Mouse (Mus musculus) CH12F3 (cell line): ENCODE data around the gene Myct1.

Experiments used
- in situ Hi-C: fragments of 300-500 bp; cut with MboI; formaldehyde crosslinking; loops from 2 replicates; pipeline ENCODE4 v1.14.3; 2020; ENCODE audit warnings: low sequenced_read_pairs

Myct1 gene

GRCm38 (mm10) chr10:5593464-5593863 lies at the start of gene Myct1:
Myct1 (plus strand) TSS chr10:5593775.
- in situ Hi-C loops: loop anchor here (10.0 kb wide), 1 partner anchor 191 kb away; no protein-coding TSS in a partner anchor

GRCm38 (mm10) chr10:5546428-5546827 lies 47.1 kb upstream of the Myct1 start:
- in situ Hi-C loops: no loop called here

DNA sequence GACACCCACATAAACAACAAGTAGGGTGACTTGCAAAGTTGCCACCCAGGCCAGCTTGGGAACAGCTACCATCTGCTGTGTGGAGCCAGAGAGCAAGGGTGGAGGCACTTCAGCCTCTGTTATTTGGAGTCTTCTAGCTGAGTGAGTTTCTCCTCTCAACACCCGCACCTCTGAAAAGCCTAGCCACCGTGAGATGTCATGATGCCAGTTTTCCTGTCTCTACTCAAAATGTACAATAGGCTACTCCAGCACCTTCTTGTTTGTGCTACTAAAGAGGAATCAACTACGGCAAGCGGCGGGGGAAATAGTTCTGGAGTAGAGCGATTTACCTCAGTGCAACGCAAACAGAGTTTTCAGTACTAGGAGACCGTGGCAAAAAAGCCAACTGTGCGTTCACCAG lies 45.8 kb upstream of the Myct1 start:
- in situ Hi-C loops: no loop called here

- in situ Hi-C loops: no loop called here
Measured at GRCm38 (mm10) chr10:5548651-5549050, 44.9 kb upstream of the Myct1 start.

DNA sequence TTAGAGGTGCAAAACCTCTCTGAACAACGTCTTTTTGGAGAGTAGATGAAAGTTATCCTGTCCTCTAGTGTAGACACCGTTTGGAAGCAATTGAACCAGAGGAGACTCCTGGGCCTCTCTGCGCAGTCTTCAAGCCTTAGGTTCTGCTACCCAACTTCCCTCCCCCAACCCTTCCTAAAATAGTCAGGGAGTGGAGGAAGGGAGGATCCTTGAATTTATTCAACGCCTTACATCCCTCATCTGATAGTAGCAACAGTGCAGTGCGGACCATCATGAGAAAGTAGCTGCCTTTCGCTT lies 43.8 kb upstream of the Myct1 start:
- in situ Hi-C loops: no loop called here

- in situ Hi-C loops: no loop called here
Measured at GRCm38 (mm10) chr10:5550168-5551021, 43.2 kb upstream of the Myct1 start.

DNA sequence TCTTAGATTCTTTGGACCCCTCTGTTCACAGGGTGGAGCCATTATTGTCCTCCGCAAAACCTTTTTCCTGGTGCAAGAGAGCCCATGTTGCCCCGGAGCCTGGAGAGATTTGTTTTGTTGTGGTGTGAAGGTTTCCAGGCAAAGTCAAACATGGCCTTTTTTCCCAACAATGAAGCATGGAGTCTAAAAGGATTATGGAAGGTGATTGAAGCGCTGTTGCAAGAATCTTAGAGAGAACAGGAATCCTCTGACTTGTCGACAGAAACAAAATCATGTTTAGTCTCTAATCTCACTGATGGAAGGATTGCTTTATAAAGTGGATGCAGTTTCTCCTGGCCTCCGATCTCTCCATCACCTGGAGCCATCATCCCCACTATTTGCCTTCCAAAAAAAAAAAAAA lies 42.2 kb upstream of the Myct1 start, which contains the start of gene Syne1:
TSS of gene Syne1 (minus strand) at position 101 of the 400 bp plus-strand sequence.
- in situ Hi-C loops: no loop called here

GRCm38 (mm10) chr10:5554941-5555340 lies 38.6 kb upstream of the Myct1 start:
- in situ Hi-C loops: no loop called here

DNA sequence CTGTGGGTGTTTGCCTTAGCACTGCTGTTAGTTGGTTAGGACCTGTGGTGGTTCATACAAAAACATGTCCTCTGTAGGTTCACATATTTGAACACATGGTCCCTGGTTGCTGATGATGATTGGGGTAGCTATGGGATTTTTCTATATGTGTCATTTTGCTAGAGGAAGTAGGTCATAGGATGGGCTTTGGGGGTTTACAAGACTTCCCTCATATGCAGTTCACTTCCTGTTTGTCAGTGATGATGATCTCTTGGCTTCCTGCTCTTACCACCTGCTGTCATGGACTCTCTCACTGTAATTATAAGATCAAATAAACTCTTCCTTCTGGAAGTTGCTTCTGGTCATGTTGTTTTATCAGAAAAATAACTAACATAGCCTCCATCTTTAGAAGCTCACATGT lies 34.8 kb upstream of the Myct1 start:
- in situ Hi-C loops: no loop called here

GRCm38 (mm10) chr10:5560526-5560925 lies 33.0 kb upstream of the Myct1 start:
- in situ Hi-C loops: no loop called here

GRCm38 (mm10) chr10:5561706-5562105 lies 31.9 kb upstream of the Myct1 start:
- in situ Hi-C loops: no loop called here

- in situ Hi-C loops: no loop called here
Measured at GRCm38 (mm10) chr10:5568991-5569390, 24.6 kb upstream of the Myct1 start.

- in situ Hi-C loops: no loop called here
Measured at GRCm38 (mm10) chr10:5570059-5570458, 23.5 kb upstream of the Myct1 start.

GRCm38 (mm10) chr10:5571332-5571731 lies 22.2 kb upstream of the Myct1 start:
- in situ Hi-C loops: no loop called here

- in situ Hi-C loops: no loop called here
Measured at GRCm38 (mm10) chr10:5573328-5573727, 20.2 kb upstream of the Myct1 start.

GRCm38 (mm10) chr10:5591061-5591460 lies 2.5 kb upstream of the Myct1 start:
- in situ Hi-C loops: loop anchor here (10.0 kb wide), 1 partner anchor 194 kb away; no protein-coding TSS in a partner anchor

- in situ Hi-C loops: loop anchor here (10.0 kb wide), 1 partner anchor 193 kb away; no protein-coding TSS in a partner anchor
Measured at GRCm38 (mm10) chr10:5591996-5592395, 1.6 kb upstream of the Myct1 start.

DNA sequence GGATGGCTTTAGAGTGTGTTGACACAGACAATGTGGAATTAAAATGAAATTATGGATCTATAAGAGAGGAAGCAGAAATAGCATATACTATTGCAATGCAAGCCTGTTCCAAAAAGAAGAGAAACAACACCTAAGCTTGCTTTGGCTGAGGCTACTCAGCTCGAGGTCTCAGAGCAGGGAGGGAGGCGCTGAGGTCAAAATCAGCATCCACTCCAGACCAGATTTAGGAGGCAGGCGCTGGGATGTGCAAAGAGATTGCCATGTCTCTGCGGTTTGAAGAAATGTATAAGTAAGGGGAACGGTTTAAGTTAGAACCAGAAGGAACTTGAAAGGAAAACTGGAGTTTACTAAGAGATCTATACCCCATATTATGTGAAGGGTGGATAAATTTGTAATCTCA lies 882 bp downstream of the Myct1 start:
- in situ Hi-C loops: loop anchor here (10.0 kb wide), 1 partner anchor 190 kb away; no protein-coding TSS in a partner anchor

DNA sequence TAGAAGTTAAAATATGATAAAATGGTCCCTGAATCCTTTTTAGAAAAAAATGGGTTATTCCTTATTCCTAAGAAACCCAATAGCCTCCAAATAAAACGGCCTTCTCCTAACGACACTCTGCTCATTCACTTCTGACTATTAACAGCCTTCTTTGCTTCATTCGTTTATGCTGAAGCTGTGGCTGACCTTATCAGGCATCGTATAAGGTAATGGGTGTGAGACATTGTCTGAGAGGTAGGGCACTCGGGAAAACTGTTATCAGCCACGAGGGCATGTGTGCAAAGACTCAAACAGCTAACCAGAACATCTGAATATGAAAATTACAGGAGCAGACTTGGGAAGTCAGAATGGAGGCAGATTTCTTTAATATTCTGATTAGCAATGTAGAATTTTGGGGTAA lies 3.0 kb downstream of the Myct1 start:
- in situ Hi-C loops: loop anchor here (10.0 kb wide), 1 partner anchor 188 kb away; no protein-coding TSS in a partner anchor

DNA sequence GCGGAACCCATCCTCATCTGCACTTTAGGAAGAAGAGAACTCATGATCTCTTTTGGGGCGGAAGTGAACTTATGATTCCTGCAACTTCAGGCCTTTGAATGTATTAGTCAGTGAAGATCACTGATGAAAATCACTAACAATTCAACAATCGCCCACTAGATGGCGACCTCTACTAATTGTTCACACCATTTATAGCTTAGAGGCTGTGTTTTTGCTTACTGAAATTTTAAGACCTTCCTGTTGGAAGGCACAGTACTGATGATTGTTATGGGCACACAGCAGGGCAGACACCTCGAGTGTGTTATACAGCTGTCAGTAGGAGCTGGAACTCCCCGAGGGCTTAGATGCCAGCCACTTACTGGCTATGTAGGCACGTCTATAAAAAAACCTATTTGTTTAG lies 6.5 kb downstream of the Myct1 start:
- in situ Hi-C loops: no loop called here

GRCm38 (mm10) chr10:5603512-5603911 lies 9.9 kb downstream of the Myct1 start:
- in situ Hi-C loops: no loop called here

DNA sequence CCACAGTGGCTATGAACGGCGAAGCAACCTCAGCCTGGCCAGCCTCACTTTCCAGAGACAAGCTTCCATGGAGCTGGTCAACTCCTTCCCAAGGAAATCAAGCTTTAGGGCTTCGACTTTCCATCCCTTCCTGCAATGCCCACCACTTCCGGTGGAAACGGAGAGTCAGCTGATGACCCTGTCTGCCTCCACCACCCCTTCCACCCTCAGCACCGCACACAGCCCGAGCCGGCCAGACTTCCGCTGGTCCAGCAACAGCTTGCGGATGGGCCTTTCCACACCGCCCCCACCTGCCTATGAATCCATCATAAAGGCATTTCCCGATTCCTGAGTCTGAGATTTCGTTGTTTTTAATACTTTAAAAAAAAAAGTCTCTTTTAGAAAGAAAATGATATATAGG lies 10.8 kb downstream of the Myct1 start:
- in situ Hi-C loops: no loop called here

DNA sequence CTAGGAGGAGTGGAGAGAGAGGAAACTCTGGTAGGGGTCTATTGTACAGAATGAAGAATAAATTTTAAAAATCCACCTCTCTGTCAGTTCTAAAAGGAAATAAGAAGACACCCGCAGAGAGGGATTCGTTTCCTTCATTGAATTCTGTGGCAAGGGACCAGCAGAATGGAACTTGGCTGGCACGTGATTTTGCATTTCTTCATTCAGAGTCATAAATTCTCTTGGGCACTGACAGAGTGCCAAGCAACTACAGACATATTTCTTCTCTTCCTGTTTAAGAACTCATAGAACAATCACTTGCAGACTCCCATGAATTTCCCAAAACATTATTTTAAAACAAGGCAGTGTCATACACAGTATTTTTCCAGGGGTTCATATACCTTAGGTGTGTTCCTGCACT lies 15.3 kb downstream of the Myct1 start:
- in situ Hi-C loops: no loop called here
